Mouse (Mus musculus): Measurements from ENCODE around the gene Tfeb.
A peak's percentile ranks its signal among the peaks of the same experiment; 100 is the strongest.

Tfeb gene

DNA sequence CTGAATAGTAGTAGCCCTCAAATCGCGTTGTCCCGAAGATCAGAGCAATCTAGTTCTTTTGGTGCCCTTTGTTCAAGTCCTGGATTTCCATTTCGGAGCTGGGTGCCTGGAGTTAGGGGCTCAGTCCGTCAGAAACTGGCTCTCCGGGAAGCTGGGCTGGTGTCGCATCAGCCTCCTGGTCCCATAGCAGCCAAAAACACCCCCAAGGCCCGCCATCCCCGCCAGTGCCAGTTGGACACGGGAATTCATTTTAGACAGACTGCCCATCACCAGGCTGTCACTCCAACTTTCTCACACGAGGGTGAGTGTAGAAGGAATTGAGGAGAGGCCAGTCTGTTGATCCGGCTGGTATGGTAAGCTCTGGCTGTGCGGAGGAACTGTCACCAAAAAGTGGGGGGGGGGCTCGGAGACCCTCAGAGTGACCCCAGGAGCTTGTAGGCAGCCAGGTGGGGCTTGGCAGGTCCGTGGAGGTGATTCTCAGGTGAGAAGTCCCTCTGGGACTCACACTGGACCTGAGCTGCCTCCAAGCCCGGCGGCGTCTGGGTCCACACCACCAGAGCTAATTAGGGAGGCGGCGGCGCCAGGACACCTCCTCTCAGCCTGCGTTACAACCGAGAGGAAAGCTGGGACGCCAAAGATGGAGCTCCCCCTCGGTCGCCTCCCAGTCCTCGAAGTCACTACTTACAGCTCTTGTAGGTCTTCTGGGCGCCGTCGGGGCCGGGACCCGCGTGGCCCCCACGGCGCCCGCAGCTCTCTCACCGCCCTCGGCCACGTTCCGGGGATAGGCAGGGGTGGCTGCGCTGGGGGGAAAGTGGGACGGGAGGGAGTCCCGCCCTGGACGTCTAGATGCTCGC is 97.0 kb downstream of the Tfeb start:
- DNase-seq = no peak

DNA sequence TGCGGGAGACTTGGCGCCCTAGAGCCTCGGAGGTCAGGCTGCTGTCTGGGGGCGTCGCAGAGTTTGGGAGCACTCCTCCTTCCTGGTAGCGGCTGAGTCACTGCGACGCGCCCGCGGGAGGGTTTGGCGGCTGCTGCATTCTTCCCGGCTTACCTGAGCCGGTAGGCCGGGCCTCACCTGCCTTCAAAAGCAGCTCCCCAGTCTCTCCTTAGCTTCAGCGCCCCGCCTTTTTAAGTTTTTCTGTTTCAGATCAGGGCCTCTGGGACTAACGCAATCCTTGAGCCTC is 97.6 kb downstream of the Tfeb start, which contains the start of gene Mdfi:
Mdfi (minus strand) TSS at position 210 of the 286 bp plus-strand sequence.
- DNase-seq = peak; percentile 32

DNA sequence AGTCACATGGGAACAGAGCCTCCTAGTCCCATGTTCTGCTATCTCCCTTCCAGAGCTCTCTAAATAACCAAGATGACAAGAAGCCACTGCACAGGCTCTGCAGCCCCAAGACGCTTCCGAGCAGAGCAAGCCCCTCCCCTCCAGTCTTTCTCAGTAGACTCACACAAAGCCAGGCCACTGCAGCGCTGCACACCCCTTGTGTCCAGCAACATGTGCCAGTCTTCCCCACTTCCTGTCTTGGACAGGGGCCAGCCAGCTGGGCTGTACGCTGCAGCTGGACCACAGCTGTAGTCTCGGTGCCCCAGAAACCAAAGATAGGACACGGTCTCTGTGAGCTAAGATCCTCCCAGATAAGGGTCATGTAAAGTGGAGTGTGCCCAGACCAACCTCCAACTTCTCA is 101.0 kb downstream of the Tfeb start:
- peak; percentile 54 for DNase-seq

DNA sequence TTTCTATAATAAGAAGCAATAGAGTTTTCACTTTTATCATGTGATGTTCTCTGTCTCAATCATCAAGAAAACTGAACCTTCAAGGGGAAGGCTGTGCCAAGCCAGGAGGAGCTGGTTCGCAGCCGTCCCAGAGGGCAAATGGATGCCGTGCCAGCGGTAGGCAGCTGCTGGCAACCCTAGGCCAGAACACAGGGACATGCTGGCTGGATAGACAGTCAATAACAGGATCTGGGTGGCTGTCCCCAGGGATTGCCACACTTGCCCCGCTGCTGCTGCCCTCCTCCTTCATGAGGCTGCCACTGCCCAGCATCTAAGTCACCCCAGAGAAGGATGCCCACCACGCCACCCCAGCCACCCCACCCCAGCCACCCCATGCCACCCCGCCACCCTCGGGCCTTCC is 104.7 kb downstream of the Tfeb start:
- no peak for DNase-seq
